Mouse (Mus musculus): ENCODE results near the gene D7Ertd443e. TPM values are rescaled to one million over a fixed set of nuclear protein-coding genes. Genes with fewer than 3 reads are reported as not detected.

The D7Ertd443e gene
- total and polyA plus RNA-seq, 2 experiments from 2014 or later, result 0.35 to 0.38 TPM

DNA sequence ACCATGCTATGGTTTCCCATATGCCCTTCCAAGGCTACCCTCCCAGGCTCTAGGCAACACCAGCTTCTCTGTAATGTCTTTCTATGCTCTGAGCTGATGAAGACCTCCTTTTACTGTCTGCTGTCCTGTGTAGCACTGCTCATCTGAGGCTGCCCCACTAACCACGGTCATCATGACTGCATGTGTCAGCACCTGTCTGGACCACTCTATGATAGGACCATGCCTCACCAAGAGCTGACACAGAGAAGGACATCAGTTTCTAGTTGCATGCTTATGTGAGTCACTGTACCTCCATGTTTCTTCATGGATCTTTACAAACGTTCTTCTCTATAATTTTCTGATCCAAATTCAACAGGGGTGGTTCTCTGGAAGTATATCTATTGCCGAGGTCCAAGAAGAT is 154.8 kb downstream of the D7Ertd443e start:
- H3K27ac ChIP-seq (ENCODE audit: low read depth, low read length), result no peak overlapping the region
- no peaks in the 10 kb centered on the region for H3K4me1 ChIP-seq (ENCODE audit: insufficient read depth, low read length)
- H3K9me3 ChIP-seq (ENCODE audit: low read length), result no peaks in the 10 kb centered on the region
- WGBS, result 94% methylated on average over 3 of the region's 3 CpGs
- H3K36me3 ChIP-seq (ENCODE audit: insufficient read depth, low read length), result no peaks in the 10 kb centered on the region
- H3K4me2 ChIP-seq (ENCODE audit: low read depth, low read length, poor library complexity, severe bottlenecking), result no peak overlapping the region
- TF ChIP-seq CTCF (IDR thresholded peaks at IDR 0.05), result no peak
- H3K27me3 ChIP-seq (ENCODE audit: insufficient read depth, low read length), result peaks cover 8% of the 10 kb centered on the region; the same call in 1 of the 2 replicates
- no peak overlapping the region for H3K9ac ChIP-seq (replicated peaks; ENCODE audit: low read length, poor library complexity, severe bottlenecking)
- DNase-seq (ENCODE audit: low spot score) (no peak), ATAC-seq (ENCODE audit: low FRiP score) (no peak)
- H3K4me3 ChIP-seq (ENCODE audit: low read depth, low read length), result no peak overlapping the region

DNA sequence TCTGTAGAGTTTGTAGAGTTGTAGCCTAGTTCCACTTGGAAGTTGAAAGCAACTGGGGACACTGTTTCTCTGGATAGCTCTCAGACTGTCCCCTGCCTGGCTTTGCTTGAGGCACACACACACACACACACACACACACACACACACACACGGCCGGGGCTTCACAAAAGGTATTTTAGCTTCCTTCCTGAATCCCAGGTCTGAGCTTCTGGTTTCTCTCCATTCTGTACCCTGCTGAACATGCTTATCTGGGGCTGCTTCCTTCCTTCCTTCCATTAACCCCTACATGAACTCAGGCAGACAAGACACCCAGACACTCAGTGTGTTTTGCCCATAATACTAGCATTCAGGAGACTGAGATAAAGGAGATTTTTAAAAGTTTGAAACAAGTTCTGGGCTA is 155.6 kb downstream of the D7Ertd443e start:
- no peaks in the 10 kb centered on the region for H3K36me3 ChIP-seq (ENCODE audit: insufficient read depth, low read length)
- ATAC-seq (ENCODE audit: low FRiP score), result no peak

DNA sequence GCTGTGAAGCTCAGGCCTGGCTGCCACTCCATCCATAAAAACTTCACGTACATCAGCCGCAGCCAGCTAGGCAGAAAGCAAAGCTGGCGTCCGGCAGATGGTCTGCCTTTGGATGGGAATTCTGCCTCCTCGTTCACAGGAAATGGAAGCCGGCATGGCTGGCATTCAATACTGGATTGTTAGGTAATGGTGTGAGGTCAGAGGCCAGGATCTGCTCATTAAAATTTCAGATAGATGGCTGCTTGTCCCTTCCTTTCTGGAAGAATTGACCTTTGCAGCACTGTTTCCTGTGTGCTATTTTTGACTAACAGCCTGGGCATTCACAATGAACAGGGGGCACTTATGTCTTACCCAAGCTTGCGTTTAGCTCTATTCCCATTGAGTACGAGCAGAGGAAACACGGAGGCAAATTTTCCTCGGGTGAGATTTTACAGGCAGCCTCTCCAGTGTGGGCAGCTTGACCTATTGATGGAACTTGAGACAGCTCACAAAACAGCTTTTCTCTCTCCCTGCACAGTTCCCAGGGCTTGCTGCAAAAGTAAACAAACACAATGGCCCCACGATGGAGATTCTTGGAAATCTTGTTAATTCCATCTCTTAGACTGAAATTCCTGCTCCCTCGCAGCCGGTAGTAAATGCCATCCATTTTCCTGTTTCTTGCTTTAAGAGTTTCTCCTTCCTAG is 157.5 kb downstream of the D7Ertd443e start:
- 51% methylated on average over 13 of the region's 13 CpGs for WGBS
- Histone ChIP-seq H3K36me3 (ENCODE audit: insufficient read depth, low read length) (no peaks in the 10 kb centered on the region), H3K4me1 (ENCODE audit: insufficient read depth, low read length) (peaks cover 7% of the 10 kb centered on the region), H3K27me3 (ENCODE audit: insufficient read depth, low read length) (peaks cover 8% of the 10 kb centered on the region; the same call in 1 of the 2 replicates), H3K4me2 (ENCODE audit: low read depth, low read length, poor library complexity, severe bottlenecking) (no peak overlapping the region), H3K4me3 (ENCODE audit: low read depth, low read length) (no peak overlapping the region), H3K9me3 (ENCODE audit: low read length) (no peaks in the 10 kb centered on the region), H3K27ac (ENCODE audit: low read depth, low read length) (no peak overlapping the region), H3K9ac (replicated peaks; ENCODE audit: low read length, poor library complexity, severe bottlenecking) (no peak overlapping the region)
- DNase-seq (ENCODE audit: low spot score), result peak; percentile 64
- no peak for ATAC-seq (ENCODE audit: low FRiP score)
- no peak for TF ChIP-seq CTCF (IDR thresholded peaks at IDR 0.05)

More for the DNA sequence above, 155.6 kb downstream of the D7Ertd443e start:
- 75% methylated on average over 2 of the region's 2 CpGs for WGBS
- Histone ChIP-seq H3K4me2 (ENCODE audit: low read depth, low read length, poor library complexity, severe bottlenecking) (no peak overlapping the region), H3K4me1 (ENCODE audit: insufficient read depth, low read length) (no peaks in the 10 kb centered on the region), H3K4me3 (ENCODE audit: low read depth, low read length) (no peak overlapping the region), H3K27me3 (ENCODE audit: insufficient read depth, low read length) (peaks cover 8% of the 10 kb centered on the region; the same call in 1 of the 2 replicates), H3K9ac (replicated peaks; ENCODE audit: low read length, poor library complexity, severe bottlenecking) (no peak overlapping the region), H3K9me3 (ENCODE audit: low read length) (no peaks in the 10 kb centered on the region), H3K27ac (ENCODE audit: low read depth, low read length) (no peak overlapping the region)
- no peak for TF ChIP-seq CTCF (IDR thresholded peaks at IDR 0.05)
- DNase-seq (ENCODE audit: low spot score), result no peak

DNA sequence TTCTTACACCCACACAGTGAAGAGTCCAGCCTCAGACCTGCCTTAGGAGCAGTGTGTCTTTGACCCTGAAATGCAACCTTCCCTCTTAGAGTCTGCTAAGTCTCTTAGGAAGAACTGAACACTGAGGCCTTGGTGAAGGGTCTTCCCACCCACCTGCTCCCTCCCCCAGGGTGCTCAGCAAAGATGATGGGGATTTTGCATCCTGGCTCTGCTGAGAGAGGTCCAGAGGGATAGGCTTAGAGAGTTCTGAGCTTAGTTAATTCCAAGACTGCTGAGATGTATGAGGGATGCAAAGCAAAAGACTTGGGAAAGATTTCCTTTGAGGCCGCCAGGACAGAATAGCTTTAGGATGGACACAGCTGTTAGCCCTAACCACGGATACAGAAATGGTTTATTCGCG is 158.4 kb downstream of the D7Ertd443e start:
- no peak overlapping the region for H3K4me2 ChIP-seq (ENCODE audit: low read depth, low read length, poor library complexity, severe bottlenecking)
- no peaks in the 10 kb centered on the region for H3K9me3 ChIP-seq (ENCODE audit: low read length)
- no peak for TF ChIP-seq CTCF (IDR thresholded peaks at IDR 0.05)
- DNase-seq (ENCODE audit: low spot score) (no peak), ATAC-seq (ENCODE audit: low FRiP score) (no peak)
- H3K4me3 ChIP-seq (ENCODE audit: low read depth, low read length), result no peak overlapping the region
- peaks cover 8% of the 10 kb centered on the region; the same call in 1 of the 2 replicates for H3K27me3 ChIP-seq (ENCODE audit: insufficient read depth, low read length)
- H3K9ac ChIP-seq (replicated peaks; ENCODE audit: low read length, poor library complexity, severe bottlenecking), result no peak overlapping the region
- H3K36me3 ChIP-seq (ENCODE audit: insufficient read depth, low read length), result no peaks in the 10 kb centered on the region
- no peak overlapping the region for H3K27ac ChIP-seq (ENCODE audit: low read depth, low read length)
- peaks cover 7% of the 10 kb centered on the region for H3K4me1 ChIP-seq (ENCODE audit: insufficient read depth, low read length)
- WGBS, result 76% methylated on average over 4 of the region's 4 CpGs

DNA sequence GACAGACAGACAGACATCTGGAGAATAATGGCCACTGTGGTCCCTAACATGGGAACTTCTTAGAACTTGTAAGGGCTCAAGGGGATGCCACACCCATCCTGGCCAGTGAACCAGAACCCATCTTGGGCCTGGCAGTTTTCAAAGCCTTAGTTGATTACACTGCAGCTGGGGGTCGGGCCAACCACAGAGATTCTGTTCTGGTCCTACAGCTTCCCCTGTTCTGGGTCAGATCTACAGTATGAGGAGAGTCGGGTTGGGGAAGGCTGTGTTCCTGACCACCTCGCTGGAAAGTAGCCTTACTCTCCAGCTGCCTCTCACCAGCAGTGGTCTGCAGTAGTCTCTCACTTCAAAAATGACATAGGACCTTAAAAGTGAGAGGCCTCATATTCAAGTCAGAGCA is 159.2 kb downstream of the D7Ertd443e start:
- Histone ChIP-seq H3K4me1 (ENCODE audit: insufficient read depth, low read length) (peaks cover 7% of the 10 kb centered on the region), H3K4me2 (ENCODE audit: low read depth, low read length, poor library complexity, severe bottlenecking) (no peak overlapping the region), H3K4me3 (ENCODE audit: low read depth, low read length) (no peak overlapping the region), H3K9me3 (ENCODE audit: low read length) (no peaks in the 10 kb centered on the region), H3K9ac (replicated peaks; ENCODE audit: low read length, poor library complexity, severe bottlenecking) (no peak overlapping the region), H3K27ac (ENCODE audit: low read depth, low read length) (no peak overlapping the region), H3K36me3 (ENCODE audit: insufficient read depth, low read length) (no peaks in the 10 kb centered on the region), H3K27me3 (ENCODE audit: insufficient read depth, low read length) (peaks cover 5% of the 10 kb centered on the region; the same call in 1 of the 2 replicates)
- WGBS, result 65% methylated on average over 3 of the region's 3 CpGs
- ATAC-seq (ENCODE audit: low FRiP score) (no peak), DNase-seq (ENCODE audit: low spot score) (no peak)
- no peak for TF ChIP-seq CTCF (IDR thresholded peaks at IDR 0.05)
